Mouse (Mus musculus): ENCODE results near the gene Uba52.

The Uba52 gene

GRCm38 (mm10) chr8:70486941-70487520 lies 23.6 kb downstream of the Uba52 start, which contains the start of gene Tmem59l:
Tmem59l (minus strand) TSS chr8:70487358.
- in situ Hi-C loops (cut with MseI, MboI): no loop called here

GRCm38 (mm10) chr8:70486191-70486681 lies 24.4 kb downstream of the Uba52 start:
- in situ Hi-C loops (cut with MseI, MboI): no loop called here

- in situ Hi-C loops (cut with MseI, MboI): no loop called here
Measured at GRCm38 (mm10) chr8:70482943-70483342, 27.7 kb downstream of the Uba52 start.

GRCm38 (mm10) chr8:70481908-70482307 lies 28.7 kb downstream of the Uba52 start:
- in situ Hi-C loops (cut with MseI, MboI): no loop called here

- in situ Hi-C loops (cut with MseI, MboI): no loop called here
Measured at GRCm38 (mm10) chr8:70477269-70477982, 33.2 kb downstream of the Uba52 start.

GRCm38 (mm10) chr8:70476333-70477268 lies 34.0 kb downstream of the Uba52 start, which contains the start of gene Klhl26:
Klhl26 (minus strand) TSS chr8:70476968.
- in situ Hi-C loops (cut with MseI, MboI): no loop called here

GRCm38 (mm10) chr8:70471856-70472255 lies 38.7 kb downstream of the Uba52 start:
- in situ Hi-C loops (cut with MseI, MboI): no loop called here

- in situ Hi-C loops (cut with MseI, MboI): no loop called here
Measured at GRCm38 (mm10) chr8:70469938-70470337, 40.7 kb downstream of the Uba52 start.

- in situ Hi-C loops (cut with MseI, MboI): no loop called here
Measured at GRCm38 (mm10) chr8:70469295-70469916, 41.2 kb downstream of the Uba52 start.

- in situ Hi-C loops (cut with MseI, MboI): no loop called here
Measured at GRCm38 (mm10) chr8:70468733-70469132, 41.9 kb downstream of the Uba52 start.

GRCm38 (mm10) chr8:70467907-70468306 lies 42.7 kb downstream of the Uba52 start:
- in situ Hi-C loops (cut with MseI, MboI): no loop called here

- in situ Hi-C loops (cut with MseI, MboI): no loop called here
Measured at GRCm38 (mm10) chr8:70467229-70467725, 43.3 kb downstream of the Uba52 start.

GRCm38 (mm10) chr8:70466771-70467170 lies 43.8 kb downstream of the Uba52 start:
- in situ Hi-C loops (cut with MseI, MboI): no loop called here

- in situ Hi-C loops (cut with MseI, MboI): no loop called here
Measured at GRCm38 (mm10) chr8:70466305-70466704, 44.3 kb downstream of the Uba52 start.

- in situ Hi-C loops (cut with MseI, MboI): no loop called here
Measured at GRCm38 (mm10) chr8:70465701-70466100, 44.9 kb downstream of the Uba52 start.

- in situ Hi-C loops (cut with MseI, MboI): no loop called here
Measured at GRCm38 (mm10) chr8:70464162-70464561, 46.4 kb downstream of the Uba52 start.

- in situ Hi-C loops (cut with MseI, MboI): no loop called here
Measured at GRCm38 (mm10) chr8:70463306-70463705, 47.3 kb downstream of the Uba52 start.

- in situ Hi-C loops (cut with MseI, MboI): no loop called here
Measured at GRCm38 (mm10) chr8:70462516-70462813, 48.1 kb downstream of the Uba52 start.

- in situ Hi-C loops (cut with MseI, MboI): no loop called here
Measured at GRCm38 (mm10) chr8:70461765-70462515, 48.7 kb downstream of the Uba52 start.

- in situ Hi-C loops (cut with MseI, MboI): no loop called here
Measured at GRCm38 (mm10) chr8:70460606-70461005, 50.0 kb downstream of the Uba52 start.

GRCm38 (mm10) chr8:70460199-70460598 lies 50.4 kb downstream of the Uba52 start:
- in situ Hi-C loops (cut with MseI, MboI): no loop called here
